Mouse (Mus musculus) hindbrain, embryonic 15.5 days (tissue): ENCODE results near the gene Defb29. TPM values are rescaled to one million over a fixed set of nuclear protein-coding genes. Genes with fewer than 3 reads are reported as not detected.

Experiments
- ATAC-seq: fragments of 200-750 bp; cut with Nextera tagmentation; 2 replicates; pipeline ENCODE4 v1.8.0; 2017; ENCODE audit warnings: low read depth, moderate number of reproducible peaks, moderate TSS enrichment; ENCODE audit not compliant: low FRiP score
- H3K27ac ChIP-seq: fragments of 300-500 bp; sonication (generic); replicated peaks from 2 replicates; pipeline ENCODE4 v1.5.1; 2015; ENCODE audit warnings: mild to moderate bottlenecking, inconsistent platforms
- H3K27me3 ChIP-seq: fragments of 300-500 bp; sonication (generic); 2 replicates; pipeline ENCODE4 v1.6.1; 2015; ENCODE audit warnings: control low read depth, inconsistent platforms
- H3K36me3 ChIP-seq: fragments of 300-500 bp; sonication (generic); 2 replicates; pipeline ENCODE4 v1.6.1; 2015; ENCODE audit warnings: control low read depth, inconsistent platforms
- H3K4me1 ChIP-seq: fragments of 300-500 bp; sonication (generic); replicated peaks from 2 replicates; pipeline ENCODE4 v1.6.1; 2015; ENCODE audit warnings: control low read depth, inconsistent platforms
- H3K4me2 ChIP-seq: fragments of 300-500 bp; sonication (generic); 2 replicates; pipeline ENCODE4 v1.6.1; 2015; ENCODE audit warnings: moderate library complexity, mild to moderate bottlenecking, inconsistent platforms
- H3K4me3 ChIP-seq: fragments of 300-500 bp; sonication (generic); 2 replicates; pipeline ENCODE4 v1.5.1; 2015; ENCODE audit warnings: mild to moderate bottlenecking, inconsistent platforms
- H3K9ac ChIP-seq: fragments of 300-500 bp; sonication (generic); 2 replicates; pipeline ENCODE4 v1.6.1; 2015; ENCODE audit warnings: inconsistent platforms
- H3K9me3 ChIP-seq: fragments of 300-500 bp; sonication (generic); 2 replicates; pipeline ENCODE4 v1.6.1; 2016; ENCODE audit warnings: control low read depth, inconsistent platforms
- WGBS: fragments of 180-500 bp; shearing (Covaris S2); methylation state at CpG from one replicate; pipeline ENCODE4 v1.1.7; 2015; 5-methylcytosine and 5-hydroxymethylcytosine counted together
- polyA plus RNA-seq: library from polyadenylated mRNA; unstranded; fragments of >200 nt; fragmentation: Nextera tagmentation; extraction: Ambion mirVana; gene quantifications from 2 replicates; pipeline ENCODE4 v1.2.1, GENCODE M21; 2015

The Defb29 gene
- polyA plus RNA-seq, 1 experiment from 2014 or later: not detected

DNA sequence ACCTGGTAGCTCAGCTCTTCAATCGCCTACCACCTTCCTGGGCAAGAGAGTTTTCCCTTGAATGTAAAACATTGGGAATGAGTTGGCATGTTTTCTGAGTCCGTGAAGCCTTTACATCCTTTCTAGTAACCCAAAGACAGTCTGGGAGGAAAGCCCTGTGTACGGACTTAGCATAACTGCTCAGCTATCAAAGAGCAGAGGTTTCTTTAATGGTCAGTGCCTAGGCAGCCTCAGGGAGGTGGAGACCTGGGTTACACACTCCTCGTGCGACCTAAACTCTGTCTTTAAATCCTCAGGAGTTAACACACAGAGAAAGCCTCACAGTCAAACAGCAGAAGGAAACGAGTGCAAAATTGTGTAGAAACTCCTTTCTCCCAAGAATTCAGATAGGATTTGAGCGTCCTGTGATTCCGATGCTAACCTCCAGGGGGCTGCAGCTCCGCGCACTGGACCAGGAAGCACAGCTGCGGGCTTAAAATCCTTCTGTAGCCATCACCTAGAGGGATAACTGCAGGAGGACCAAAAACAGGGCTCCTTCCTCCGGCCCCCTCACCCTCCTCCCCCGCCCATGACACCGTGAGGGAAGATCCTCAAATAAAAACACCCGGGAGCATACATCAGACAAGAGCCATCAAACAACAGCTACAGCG lies 14.0 kb upstream of the Defb29 start:
- H3K27ac ChIP-seq: no peak overlapping the region
- peak overlapping the region; percentile 17; the same call in 1 of the 2 replicates for H3K4me3 ChIP-seq
- H3K9me3 ChIP-seq: no peaks in the 10 kb centered on the region
- peak; percentile 45; the same call in 1 of the 2 replicates for ATAC-seq
- no peaks in the 10 kb centered on the region for H3K27me3 ChIP-seq
- H3K36me3 ChIP-seq: no peaks in the 10 kb centered on the region
- 16% methylated on average over 16 of the region's 16 CpGs for WGBS
- H3K9ac ChIP-seq: 0 out of 2 replicates have a peak overlapping the region, but pooled peaks have one; percentile 13
- H3K4me1 ChIP-seq: no peaks in the 10 kb centered on the region
- peak overlapping the region; percentile 50 for H3K4me2 ChIP-seq

DNA sequence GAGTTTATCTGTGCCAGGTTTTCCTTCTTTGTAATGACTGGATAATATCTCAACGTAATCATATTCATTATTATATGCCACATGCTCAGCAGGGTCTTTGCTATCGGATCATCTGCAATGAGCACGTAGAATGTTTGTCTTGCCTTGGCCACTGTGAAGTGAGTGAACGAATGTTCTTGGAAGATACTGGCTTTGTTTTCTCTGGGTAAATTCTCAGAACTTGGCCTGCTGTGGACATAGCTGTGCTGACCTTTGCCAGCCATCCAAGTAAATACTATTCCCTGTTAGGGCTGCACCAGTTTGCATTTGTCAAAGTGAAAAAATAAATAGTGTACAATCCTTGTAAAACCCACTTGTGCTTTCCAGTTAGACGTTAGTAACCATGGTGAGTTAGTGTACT lies 8.2 kb upstream of the Defb29 start:
- 64% methylated on average over 5 of the region's 5 CpGs for WGBS
- no peak for ATAC-seq
- no peaks in the 10 kb centered on the region for H3K4me1 ChIP-seq

DNA sequence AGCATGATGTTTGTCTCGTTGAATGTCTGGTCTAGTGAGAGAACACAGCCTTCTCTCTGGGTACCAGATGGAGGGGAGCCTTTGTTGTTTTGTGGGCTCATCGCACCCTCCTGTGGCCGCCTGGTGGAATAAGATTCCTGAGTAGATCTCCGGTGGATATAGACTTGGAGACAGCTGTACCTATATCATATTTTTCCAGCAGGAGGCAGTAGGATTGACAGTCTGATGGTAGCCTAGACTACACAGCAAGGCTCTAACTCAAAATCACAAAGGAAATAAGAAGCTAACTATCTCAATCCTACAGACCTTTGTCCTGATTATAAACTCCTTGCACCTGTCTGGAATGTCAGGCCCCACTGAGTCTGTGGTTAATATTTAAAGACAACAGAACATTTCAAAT lies 4.8 kb upstream of the Defb29 start:
- Histone ChIP-seq H3K4me3 (no peak overlapping the region), H3K4me2 (no peak overlapping the region), H3K9me3 (no peaks in the 10 kb centered on the region), H3K27me3 (no peaks in the 10 kb centered on the region), H3K9ac (no peak overlapping the region), H3K4me1 (no peaks in the 10 kb centered on the region), H3K36me3 (no peaks in the 10 kb centered on the region), H3K27ac (no peak overlapping the region)
- 19% methylated on average over 4 of the region's 4 CpGs for WGBS
- ATAC-seq: no peak

More for the DNA sequence above, 8.2 kb upstream of the Defb29 start:
- H3K27ac ChIP-seq: no peak overlapping the region
- no peak overlapping the region for H3K4me2 ChIP-seq
- H3K9me3 ChIP-seq: no peaks in the 10 kb centered on the region
- H3K9ac ChIP-seq: no peak overlapping the region
- no peaks in the 10 kb centered on the region for H3K36me3 ChIP-seq
- H3K27me3 ChIP-seq: no peaks in the 10 kb centered on the region
- no peak overlapping the region for H3K4me3 ChIP-seq

DNA sequence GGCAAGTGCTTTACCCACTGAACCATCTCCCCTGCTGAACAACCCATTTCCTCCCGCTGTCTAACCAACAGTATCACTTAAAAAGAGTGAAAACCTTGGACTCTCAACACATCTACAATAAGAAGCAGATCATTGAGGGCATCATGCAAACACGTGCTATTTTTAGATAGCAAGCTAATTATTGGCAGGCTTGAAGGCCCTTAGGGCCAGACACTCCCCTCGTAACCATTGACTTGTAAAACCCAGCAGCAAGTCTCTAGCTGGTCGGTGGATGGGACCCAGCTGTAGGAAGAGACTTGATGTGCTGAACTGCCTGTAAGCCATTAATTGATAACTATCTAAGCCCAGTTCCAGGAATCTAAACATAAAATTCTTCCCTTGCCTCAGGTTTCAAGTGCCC lies 3.6 kb upstream of the Defb29 start:
- H3K36me3 ChIP-seq: no peaks in the 10 kb centered on the region
- no peaks in the 10 kb centered on the region for H3K27me3 ChIP-seq
- ATAC-seq: no peak
- 80% methylated on average over 4 of the region's 4 CpGs for WGBS
- H3K4me3 ChIP-seq: no peak overlapping the region
- H3K27ac ChIP-seq: no peak overlapping the region
- H3K4me2 ChIP-seq: no peak overlapping the region
- no peaks in the 10 kb centered on the region for H3K9me3 ChIP-seq
- no peaks in the 10 kb centered on the region for H3K4me1 ChIP-seq
- no peak overlapping the region for H3K9ac ChIP-seq

DNA sequence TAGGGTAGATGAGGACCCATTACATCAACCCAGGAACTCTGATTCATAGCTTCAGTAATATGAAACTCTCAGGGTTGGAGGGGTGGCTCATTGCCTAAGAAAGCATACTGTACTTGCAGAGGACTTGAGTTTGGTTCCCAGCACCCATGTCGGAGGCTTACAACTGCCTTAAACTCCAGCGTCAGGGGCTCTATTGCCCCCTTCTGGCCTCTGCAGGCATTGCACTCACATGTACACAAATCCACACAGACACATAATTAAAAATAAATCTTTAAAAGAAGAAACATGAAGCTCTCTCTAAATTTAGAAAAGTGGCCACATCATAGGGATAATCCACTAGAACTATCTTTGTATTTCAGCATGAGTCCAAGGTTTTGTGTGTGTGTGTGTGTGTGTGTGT lies 3.0 kb upstream of the Defb29 start:
- Histone ChIP-seq H3K36me3 (no peaks in the 10 kb centered on the region), H3K4me2 (no peak overlapping the region), H3K4me3 (no peak overlapping the region), H3K9me3 (no peaks in the 10 kb centered on the region), H3K4me1 (no peaks in the 10 kb centered on the region), H3K27ac (no peak overlapping the region), H3K27me3 (no peaks in the 10 kb centered on the region), H3K9ac (no peak overlapping the region)
- 82% methylated on average over 2 of the region's 2 CpGs for WGBS
- no peak for ATAC-seq

DNA sequence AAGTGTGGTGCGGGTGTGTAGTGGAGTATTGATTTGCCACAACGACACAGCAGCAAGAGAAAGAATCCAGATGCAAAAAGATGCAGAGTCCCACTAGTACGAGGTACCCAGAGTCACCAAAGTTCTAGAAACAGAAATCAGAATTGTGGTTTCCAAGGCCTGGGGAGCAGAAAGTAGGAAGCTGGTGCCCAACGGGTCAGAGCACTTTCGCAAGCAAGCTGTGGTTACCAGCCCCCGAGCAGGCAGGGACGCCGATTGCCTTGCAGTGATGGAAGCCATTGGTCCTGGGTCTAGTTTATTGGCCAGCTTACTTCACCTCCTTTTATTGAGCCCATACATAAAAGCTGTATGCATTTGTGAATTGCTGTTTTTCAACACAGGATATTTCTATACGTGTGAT lies 2.1 kb upstream of the Defb29 start:
- no peak overlapping the region for H3K4me3 ChIP-seq
- H3K36me3 ChIP-seq: no peaks in the 10 kb centered on the region
- no peak overlapping the region for H3K9ac ChIP-seq
- no peak overlapping the region for H3K27ac ChIP-seq
- no peak for ATAC-seq
- no peaks in the 10 kb centered on the region for H3K27me3 ChIP-seq
- no peak overlapping the region for H3K4me2 ChIP-seq
- no peaks in the 10 kb centered on the region for H3K4me1 ChIP-seq
- no peaks in the 10 kb centered on the region for H3K9me3 ChIP-seq
- WGBS: 90% methylated on average over 9 of the region's 9 CpGs

DNA sequence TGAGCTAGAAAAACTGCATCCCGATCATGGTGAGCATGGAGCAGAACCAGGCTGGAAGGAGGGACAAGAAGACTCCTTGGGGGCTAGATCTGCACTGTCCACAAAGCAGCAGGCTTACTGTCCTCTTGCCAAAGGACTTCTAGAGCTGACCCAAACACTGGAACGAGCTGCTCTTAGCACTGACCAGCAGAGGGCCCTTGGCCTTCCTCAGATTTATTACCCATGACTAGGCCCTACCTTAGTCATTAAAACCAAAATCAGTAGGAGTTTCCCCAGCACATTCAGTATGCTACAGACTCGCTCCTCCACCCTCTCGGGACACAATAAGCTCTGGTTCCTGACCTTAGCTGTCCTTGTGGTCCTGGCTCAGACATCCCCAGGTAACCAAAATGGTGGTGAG lies 21.9 kb downstream of the Defb29 start, which contains the start of gene Defb28:
Defb28 (plus strand) TSS at position 275 of the 400 bp plus-strand sequence.
- no peaks in the 10 kb centered on the region for H3K4me1 ChIP-seq
- H3K9me3 ChIP-seq: no peaks in the 10 kb centered on the region
- no peaks in the 10 kb centered on the region for H3K36me3 ChIP-seq
- no peak within 1 kb of the TSS for H3K4me3 ChIP-seq
- WGBS: 78% methylated on average over 4 of the region's 4 CpGs
- H3K27ac ChIP-seq: no peak within 1 kb of the TSS
- H3K27me3 ChIP-seq: no peaks in the 10 kb centered on the region
- no peak for ATAC-seq
- no peak within 1 kb of the TSS for H3K9ac ChIP-seq
- H3K4me2 ChIP-seq: no peak within 1 kb of the TSS

DNA sequence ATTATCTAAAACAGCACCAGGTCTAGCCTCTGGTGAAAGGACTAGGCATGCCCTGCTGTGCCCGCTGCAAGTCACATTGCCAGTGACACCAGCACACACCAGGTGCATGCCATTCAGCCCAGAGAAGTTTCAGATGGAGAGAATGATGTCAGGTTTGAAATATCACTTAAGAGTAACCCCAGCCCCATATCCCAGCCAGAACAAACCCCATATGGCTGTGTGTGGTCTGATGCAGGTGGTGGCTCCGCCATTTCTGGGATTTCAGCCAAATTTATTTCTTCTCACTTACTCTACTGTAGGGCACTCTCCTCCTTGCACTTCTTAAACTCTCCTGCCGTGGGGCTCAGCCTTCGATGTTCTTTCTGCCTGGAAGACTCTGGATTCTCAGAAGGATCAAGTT lies 23.8 kb downstream of the Defb29 start:
- Histone ChIP-seq H3K27me3 (no peaks in the 10 kb centered on the region), H3K4me3 (no peak overlapping the region), H3K9ac (no peak overlapping the region), H3K4me1 (no peaks in the 10 kb centered on the region), H3K9me3 (no peaks in the 10 kb centered on the region), H3K4me2 (no peak overlapping the region), H3K27ac (no peak overlapping the region), H3K36me3 (no peaks in the 10 kb centered on the region)
- ATAC-seq: no peak
- WGBS: 68% methylated on average over 4 of the region's 4 CpGs

DNA sequence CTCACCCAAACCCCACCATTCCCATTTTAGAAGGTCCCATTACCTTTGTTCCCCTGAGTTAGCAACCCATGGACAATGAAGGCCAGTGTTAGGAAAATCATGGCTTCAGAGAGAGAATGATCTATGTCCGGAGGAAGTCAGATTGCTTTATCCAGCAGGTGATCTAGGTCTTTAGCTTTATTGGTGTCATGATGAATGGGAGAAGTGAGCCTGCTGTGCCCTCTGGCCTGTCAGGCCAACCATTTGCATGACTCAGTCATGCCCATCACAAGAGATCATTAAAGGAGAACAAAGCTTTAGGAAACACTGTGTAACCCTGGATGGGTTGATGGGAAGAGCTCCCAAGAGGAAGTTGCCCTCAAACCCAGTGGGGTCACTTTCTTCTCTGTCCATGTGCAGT lies 28.3 kb downstream of the Defb29 start, which contains the start of gene Defb26:
Defb26 (minus strand) TSS at position 101 of the 400 bp plus-strand sequence.
- H3K9ac ChIP-seq: no peak within 1 kb of the TSS
- no peaks in the 10 kb centered on the region for H3K36me3 ChIP-seq
- 54% methylated on average over 1 of the region's 1 CpGs for WGBS
- H3K27me3 ChIP-seq: no peaks in the 10 kb centered on the region
- H3K4me3 ChIP-seq: no peak within 1 kb of the TSS
- H3K4me2 ChIP-seq: no peak within 1 kb of the TSS
- H3K4me1 ChIP-seq: no peaks in the 10 kb centered on the region
- no peak within 1 kb of the TSS for H3K27ac ChIP-seq
- no peak for ATAC-seq
- no peaks in the 10 kb centered on the region for H3K9me3 ChIP-seq

DNA sequence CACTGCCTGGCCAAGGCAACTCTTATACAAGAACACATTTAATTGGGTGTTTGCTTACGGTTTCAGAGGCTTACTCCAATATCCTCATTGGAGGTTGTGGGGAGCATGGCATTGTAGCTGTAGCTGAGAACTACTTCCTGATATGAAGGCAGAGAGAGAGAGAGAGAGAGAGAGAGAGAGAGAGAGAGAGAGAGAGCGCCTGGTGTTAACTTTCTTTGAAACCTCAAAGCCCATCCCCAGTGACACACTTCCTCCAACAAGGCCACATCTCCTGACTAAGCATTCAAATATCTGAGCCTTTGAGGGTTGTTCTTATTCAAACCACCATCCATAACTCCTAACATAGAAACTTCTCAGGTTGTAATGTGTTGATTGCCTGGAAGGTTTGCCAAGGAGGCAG lies 35.9 kb downstream of the Defb29 start:
- whole genome bisulfite sequencing: 85% methylated on average over 2 of the region's 2 CpGs
- Histone ChIP-seq H3K4me1 (no peaks in the 10 kb centered on the region), H3K9me3 (no peaks in the 10 kb centered on the region), H3K4me2 (no peak overlapping the region), H3K9ac (no peak overlapping the region), H3K27me3 (no peaks in the 10 kb centered on the region), H3K4me3 (no peak overlapping the region), H3K36me3 (no peaks in the 10 kb centered on the region), H3K27ac (no peak overlapping the region)
- no peak for ATAC-seq

DNA sequence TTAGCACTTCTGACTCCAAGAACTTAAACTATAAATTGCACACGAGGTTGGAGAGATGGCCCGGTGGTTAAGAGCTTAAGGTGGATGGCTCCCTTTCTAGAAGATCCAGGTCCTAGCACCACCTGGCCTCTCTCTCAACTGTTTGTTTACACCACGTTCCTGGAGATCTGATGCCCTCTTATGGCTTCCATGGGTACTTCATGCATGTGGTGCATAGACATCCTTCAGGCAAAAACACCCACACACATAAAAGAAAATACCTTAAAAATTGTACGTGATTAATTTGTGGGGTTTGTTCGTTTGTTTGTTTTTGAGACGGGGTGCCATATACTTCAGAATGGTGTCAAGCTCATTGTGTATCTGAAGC lies 39.1 kb downstream of the Defb29 start:
- H3K9ac ChIP-seq: no peak overlapping the region
- no peak for ATAC-seq
- H3K4me3 ChIP-seq: no peak overlapping the region
- no peaks in the 10 kb centered on the region for H3K27me3 ChIP-seq
- H3K4me1 ChIP-seq: no peaks in the 10 kb centered on the region
- H3K4me2 ChIP-seq: no peak overlapping the region
- 83% methylated on average over 6 of the region's 6 CpGs for WGBS
- no peaks in the 10 kb centered on the region for H3K36me3 ChIP-seq
- H3K27ac ChIP-seq: no peak overlapping the region
- no peaks in the 10 kb centered on the region for H3K9me3 ChIP-seq

DNA sequence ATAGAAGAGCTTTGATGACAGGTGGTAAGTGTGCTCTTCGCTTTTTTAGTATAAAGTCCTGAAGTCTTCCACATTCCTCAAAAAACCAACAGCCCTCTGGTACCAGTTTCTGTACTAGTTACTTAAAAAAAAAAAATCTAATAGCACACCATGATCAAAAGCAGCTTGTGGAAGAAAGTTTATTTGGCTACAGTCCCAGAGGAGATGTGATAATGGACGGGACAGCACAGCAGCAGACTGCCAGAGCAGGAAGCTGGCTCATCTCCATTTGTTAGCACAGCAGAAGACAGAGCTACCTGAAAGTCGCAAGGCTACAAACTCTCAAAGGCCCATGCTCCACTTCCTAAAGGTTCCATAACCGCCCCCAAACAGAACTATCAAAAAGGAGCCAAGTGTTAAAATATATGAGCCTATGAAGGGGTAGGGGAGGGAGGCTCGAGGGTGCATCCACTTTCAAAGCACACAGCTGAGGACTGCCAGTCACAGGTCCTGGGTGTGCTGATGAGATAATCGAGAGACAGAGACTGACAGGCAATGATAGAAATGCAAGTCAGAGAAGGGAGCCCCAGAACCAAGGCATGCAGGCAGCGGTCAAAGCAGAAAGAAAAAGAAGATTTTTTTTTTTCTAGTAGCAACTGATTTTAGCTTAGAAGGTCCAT lies 39.6 kb downstream of the Defb29 start:
- Histone ChIP-seq H3K27ac (no peak overlapping the region), H3K4me2 (no peak overlapping the region), H3K4me3 (no peak overlapping the region), H3K27me3 (no peaks in the 10 kb centered on the region), H3K9ac (no peak overlapping the region), H3K36me3 (no peaks in the 10 kb centered on the region), H3K9me3 (no peaks in the 10 kb centered on the region), H3K4me1 (no peaks in the 10 kb centered on the region)
- no peak for ATAC-seq
- WGBS: 79% methylated on average over 7 of the region's 7 CpGs
